Mouse (Mus musculus) lung, adult 2 months (tissue): ENCODE measurements around the gene Optc. TPM values are rescaled to one million over a fixed set of nuclear protein-coding genes. Genes with fewer than 3 reads are reported as not detected.

Source experiments
- DNase-seq: peaks from one replicate; pipeline ENCODE4 v3.0.0; 2022
- H3K4me1 ChIP-seq: fragments of 200-500 bp; 2 replicates; pipeline ENCODE4 v1.6.1; 2011; ENCODE audit warnings: low read length; ENCODE audit not compliant: control insufficient read depth, insufficient read depth
- H3K4me3 ChIP-seq: fragments of 200-500 bp; replicated peaks from 2 replicates; pipeline ENCODE3; 2011; ENCODE audit warnings: low read depth, mild to moderate bottlenecking, control low read depth, low read length; ENCODE audit errors: extremely low read depth
- CTCF ChIP-seq: fragments of 200-500 bp; IDR thresholded peaks from 2 replicates; pipeline ENCODE4 v1.5.1; 2011; ENCODE audit warnings: mild to moderate bottlenecking, low read length, control low read depth; ENCODE audit not compliant: insufficient read depth
- POLR2A ChIP-seq: fragments of 200-500 bp; IDR thresholded peaks from 2 replicates; pipeline ENCODE4 v1.6.1; 2011; ENCODE audit warnings: low read depth, mild to moderate bottlenecking, control low read depth, low read length, borderline replicate concordance; ENCODE audit errors: extremely low read depth
- WGBS: fragments of 180-500 bp; shearing (Covaris S2); methylation state at CpG from one replicate; pipeline ENCODE4 v1.1.7; 2018; 5-methylcytosine and 5-hydroxymethylcytosine counted together
- polyA plus RNA-seq: library from polyadenylated mRNA; depleted of rRNA; stranded (reverse); fragments of >200 nt; gene quantifications from 2 replicates; pipeline ENCODE4 v1.2.3, GENCODE M21; 2012

The Optc gene
- polyA plus RNA-seq, 1 experiment, result 3.1 TPM

- DNase-seq, result no peak
- TF ChIP-seq POLR2A, result no peak
- TF ChIP-seq CTCF, result no peak
- 48% methylated on average over 3 of the region's 3 CpGs for WGBS
- Histone ChIP-seq H3K4me1 (peaks cover 38% of the 10 kb centered on the region), H3K4me3 (peak overlapping the region; percentile 83)
Measured at GRCm38 (mm10) chr1:133920401-133920800, 12.6 kb upstream of the Optc start.

GRCm38 (mm10) chr1:133918088-133918470 lies 10.3 kb upstream of the Optc start:
- no peak for TF ChIP-seq CTCF
- TF ChIP-seq POLR2A, result peak; percentile 15; the same call in 1 of the 2 replicates
- Histone ChIP-seq H3K4me3 (peak overlapping the region; percentile 56), H3K4me1 (peaks cover 38% of the 10 kb centered on the region)
- DNase-seq, result no peak
- WGBS, result 52% methylated on average over 6 of the region's 6 CpGs

DNA sequence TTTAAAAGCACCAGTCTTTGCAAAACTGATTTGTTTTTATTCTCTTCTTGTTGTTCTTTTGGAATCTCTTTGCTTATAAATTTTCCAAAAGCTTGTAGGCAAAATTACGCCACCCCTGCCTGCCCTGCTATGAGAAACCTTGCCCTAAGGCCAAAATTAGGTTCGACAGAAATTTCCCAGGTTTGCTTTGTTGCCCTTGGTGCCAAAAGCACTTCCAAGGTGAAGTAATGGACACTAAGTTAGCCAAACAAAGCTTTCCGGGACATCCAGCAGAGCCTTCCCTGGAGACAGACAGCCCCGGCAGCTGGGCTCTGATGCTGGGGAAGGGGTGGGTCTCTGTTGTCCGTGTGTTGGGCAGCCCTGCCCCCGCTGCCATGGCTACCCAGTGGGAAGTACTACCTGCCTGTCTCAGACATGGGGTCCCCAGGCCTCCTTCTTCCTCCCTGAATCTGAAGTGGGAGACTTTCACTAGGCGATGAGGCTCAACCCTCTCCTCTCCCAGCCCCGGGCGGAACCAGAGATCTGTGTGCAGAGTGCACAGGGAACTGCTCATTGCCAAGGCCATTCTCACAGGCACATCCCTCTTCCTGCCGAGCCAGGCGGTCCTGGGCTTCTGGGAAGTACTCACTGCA lies 9.8 kb upstream of the Optc start:
- Histone ChIP-seq H3K4me3 (peak overlapping the region; percentile 33), H3K4me1 (peaks cover 38% of the 10 kb centered on the region)
- WGBS, result 23% methylated on average over 11 of the region's 11 CpGs
- TF ChIP-seq CTCF (no peak), POLR2A (peak; percentile 18; the same call in 1 of the 2 replicates)
- peak; percentile 46 for DNase-seq

DNA sequence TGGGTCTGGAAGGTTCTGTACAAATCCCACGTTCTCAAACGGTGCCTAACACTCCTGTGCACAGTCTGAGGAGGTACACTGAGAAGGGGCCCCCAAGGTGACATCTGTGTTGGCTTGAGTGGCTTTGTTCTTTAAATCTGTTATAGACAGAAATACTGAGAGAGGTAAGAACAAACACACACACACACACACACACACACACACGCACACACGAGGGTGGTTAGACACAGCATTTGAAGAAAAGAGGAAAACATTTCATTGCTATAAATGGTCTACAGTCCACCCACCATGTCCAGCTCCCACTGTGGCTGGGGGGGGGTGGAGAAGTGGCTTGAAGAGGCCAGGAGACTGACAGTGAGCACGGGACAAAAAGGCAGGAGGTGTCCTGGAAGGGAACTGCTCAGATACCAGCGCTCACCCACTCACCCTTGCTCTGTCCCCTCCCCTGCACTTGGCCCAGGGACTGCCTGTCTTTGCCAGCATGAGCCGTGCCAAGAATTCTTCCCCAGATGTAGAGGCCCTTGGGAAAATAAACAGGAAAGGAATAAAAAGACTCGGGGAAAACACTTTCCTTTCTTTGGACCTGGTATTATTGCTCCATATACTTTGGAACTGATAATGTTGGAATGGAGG lies 8.0 kb upstream of the Optc start:
- Histone ChIP-seq H3K4me3 (no peak overlapping the region), H3K4me1 (peaks cover 31% of the 10 kb centered on the region)
- WGBS, result 24% methylated on average over 8 of the region's 8 CpGs
- DNase-seq, result peak; percentile 80
- TF ChIP-seq POLR2A (no peak; the same call in 1 of the 2 replicates), CTCF (no peak)

DNA sequence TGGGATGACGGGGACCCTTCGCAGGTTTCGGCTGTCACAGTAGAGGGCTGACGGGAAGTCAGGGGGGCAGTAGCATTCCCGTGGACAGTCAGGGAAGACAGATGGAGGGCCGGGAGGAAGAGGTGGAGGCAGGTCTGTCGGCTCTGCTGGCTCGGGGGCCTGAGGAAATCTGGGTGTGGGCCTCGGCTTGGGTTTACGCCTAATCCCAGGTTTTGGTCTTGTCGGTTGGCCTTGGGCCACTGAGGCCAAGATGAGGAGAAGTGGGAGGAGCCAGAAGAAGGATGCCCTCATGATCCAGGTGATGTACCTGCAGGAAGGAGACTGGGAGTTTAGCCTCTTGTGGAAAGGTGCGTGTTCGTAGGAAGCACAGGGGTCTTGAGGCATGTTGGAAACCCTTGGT lies 7.3 kb upstream of the Optc start:
- DNase-seq, result no peak
- TF ChIP-seq CTCF (no peak), POLR2A (no peak)
- no peak overlapping the region for H3K4me3 ChIP-seq
- H3K4me1 ChIP-seq, result peaks cover 30% of the 10 kb centered on the region
- 74% methylated on average over 13 of the region's 13 CpGs for WGBS

GRCm38 (mm10) chr1:133913018-133913417 lies 5.2 kb upstream of the Optc start:
- Histone ChIP-seq H3K4me1 (peaks cover 31% of the 10 kb centered on the region), H3K4me3 (no peak overlapping the region)
- TF ChIP-seq POLR2A (no peak), CTCF (no peak)
- 47% methylated on average over 6 of the region's 6 CpGs for WGBS
- DNase-seq, result no peak

DNA sequence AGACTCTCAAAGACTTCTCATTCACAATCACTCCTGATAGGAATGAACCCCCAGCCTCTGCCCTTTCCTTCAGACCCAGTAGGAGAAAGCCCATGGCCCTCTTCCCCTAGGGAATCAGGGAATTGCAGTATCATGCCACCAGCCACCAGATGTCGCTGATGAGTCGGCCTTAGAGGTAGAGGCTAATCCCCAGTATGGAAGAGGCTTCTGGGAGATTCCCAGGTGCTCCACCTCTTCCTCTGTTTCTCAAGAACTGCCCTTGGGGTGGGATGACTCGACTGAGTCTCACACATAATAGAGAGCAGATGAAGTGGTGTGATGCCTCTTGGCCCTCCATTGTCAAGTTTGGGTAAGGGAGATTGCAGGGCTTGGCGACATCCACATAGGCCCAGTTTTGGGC lies 3.7 kb upstream of the Optc start:
- WGBS, result 17% methylated on average over 4 of the region's 4 CpGs
- 0 out of 2 replicates have a peak, but pooled peaks have one; percentile 12 for TF ChIP-seq POLR2A
- peak; percentile 97 for TF ChIP-seq CTCF
- peak; percentile 75 for DNase-seq
- H3K4me1 ChIP-seq, result peaks cover 21% of the 10 kb centered on the region
- no peak overlapping the region for H3K4me3 ChIP-seq

DNA sequence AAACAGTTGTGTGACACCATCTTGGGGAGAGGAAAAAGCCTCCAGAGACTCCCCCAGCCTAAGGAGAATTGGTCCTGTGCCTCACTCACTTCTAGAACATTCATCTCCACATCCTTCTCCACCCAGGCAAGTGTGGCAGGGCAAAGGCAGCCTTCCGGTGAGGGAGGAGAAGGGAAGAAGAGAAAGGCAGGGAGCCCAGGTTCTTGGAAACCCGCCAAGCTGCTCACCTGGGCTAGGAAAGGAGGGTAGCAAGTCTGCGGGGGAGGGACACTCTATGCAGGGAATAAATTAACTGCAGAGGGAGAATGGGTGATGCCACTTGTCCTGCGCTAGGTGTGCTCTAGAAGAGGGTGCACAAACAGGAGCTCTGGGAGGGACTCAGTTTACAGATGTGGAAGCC lies 3.2 kb upstream of the Optc start:
- DNase-seq, result no peak
- 64% methylated on average over 4 of the region's 4 CpGs for WGBS

GRCm38 (mm10) chr1:133910108-133910507 lies 2.3 kb upstream of the Optc start:
- peaks cover 12% of the 10 kb centered on the region; the same call in 1 of the 2 replicates for H3K4me1 ChIP-seq
- DNase-seq, result no peak
- no peak for TF ChIP-seq POLR2A
- TF ChIP-seq CTCF, result no peak
- no peak overlapping the region for H3K4me3 ChIP-seq
- 93% methylated on average over 7 of the region's 7 CpGs for WGBS

More for the DNA sequence above, 3.2 kb upstream of the Optc start:
- TF ChIP-seq POLR2A, result no peak
- TF ChIP-seq CTCF, result no peak
- H3K4me1 ChIP-seq, result peaks cover 17% of the 10 kb centered on the region
- H3K4me3 ChIP-seq, result no peak overlapping the region

DNA sequence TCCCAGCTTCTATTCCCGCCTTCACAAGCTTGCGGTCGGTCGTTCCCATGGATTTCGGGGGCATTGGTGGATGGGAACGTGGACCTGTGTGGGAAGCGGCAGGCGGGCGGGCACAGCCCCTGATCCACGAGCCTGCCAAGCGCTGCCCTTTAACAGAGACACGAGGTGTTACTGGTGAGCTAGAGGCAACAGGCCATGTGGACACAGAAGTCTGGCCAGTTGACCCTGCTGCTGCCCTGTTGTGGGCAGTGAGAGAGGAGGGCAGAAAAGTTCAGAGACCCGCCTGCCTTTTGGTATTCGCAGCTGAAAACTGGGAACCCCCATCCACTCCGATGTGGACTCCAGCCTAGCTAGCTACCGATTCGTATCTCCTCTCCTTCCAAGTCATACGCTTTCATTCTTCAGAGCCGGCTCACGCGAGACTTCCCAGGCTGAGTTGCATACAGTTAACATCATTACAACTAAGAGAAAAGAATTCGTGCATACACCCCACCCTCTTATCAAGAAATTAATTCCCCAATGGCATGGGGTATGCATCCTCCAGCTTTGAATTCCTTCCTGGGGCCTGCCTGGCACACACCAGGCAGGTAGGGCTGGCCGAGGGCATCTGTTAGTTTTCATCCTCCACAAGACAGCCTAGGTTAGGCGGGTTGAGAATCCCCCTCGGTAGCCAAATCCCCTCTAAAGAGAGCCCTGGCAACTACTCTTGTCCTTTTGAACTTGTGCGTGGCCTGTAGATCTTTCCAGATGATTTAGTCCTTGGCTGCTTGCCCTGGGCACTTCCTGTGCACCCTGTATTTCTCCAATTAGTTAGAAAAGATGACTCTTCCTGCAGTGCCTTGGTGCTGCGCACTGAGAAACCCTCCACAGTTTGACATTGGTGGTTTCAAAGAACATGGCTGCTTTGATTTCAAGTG lies 1.1 kb upstream of the Optc start:
- Histone ChIP-seq H3K4me1 (peaks cover 12% of the 10 kb centered on the region; the same call in 1 of the 2 replicates), H3K4me3 (peak overlapping the region; percentile 5)
- no peak for DNase-seq
- TF ChIP-seq CTCF (no peak), POLR2A (no peak)
- 9% methylated on average over 27 of the region's 27 CpGs for WGBS
